Mouse (Mus musculus) embryonic fibroblast, embryonic 13.5 days (primary cell): ENCODE results near the gene Mllt6.

Experiments used
- CTCF ChIP-seq: IDR thresholded peaks from 2 replicates; pipeline ENCODE4 v1.5.1; 2011; ENCODE audit warnings: mild to moderate bottlenecking, control low read depth, low read length, moderate library complexity, borderline replicate concordance; ENCODE audit not compliant: insufficient read depth
- POLR2A ChIP-seq: IDR thresholded peaks from 2 replicates; pipeline ENCODE4 v1.6.1; 2011; ENCODE audit warnings: low read depth, mild to moderate bottlenecking, control low read depth, low read length, moderate library complexity

DNA sequence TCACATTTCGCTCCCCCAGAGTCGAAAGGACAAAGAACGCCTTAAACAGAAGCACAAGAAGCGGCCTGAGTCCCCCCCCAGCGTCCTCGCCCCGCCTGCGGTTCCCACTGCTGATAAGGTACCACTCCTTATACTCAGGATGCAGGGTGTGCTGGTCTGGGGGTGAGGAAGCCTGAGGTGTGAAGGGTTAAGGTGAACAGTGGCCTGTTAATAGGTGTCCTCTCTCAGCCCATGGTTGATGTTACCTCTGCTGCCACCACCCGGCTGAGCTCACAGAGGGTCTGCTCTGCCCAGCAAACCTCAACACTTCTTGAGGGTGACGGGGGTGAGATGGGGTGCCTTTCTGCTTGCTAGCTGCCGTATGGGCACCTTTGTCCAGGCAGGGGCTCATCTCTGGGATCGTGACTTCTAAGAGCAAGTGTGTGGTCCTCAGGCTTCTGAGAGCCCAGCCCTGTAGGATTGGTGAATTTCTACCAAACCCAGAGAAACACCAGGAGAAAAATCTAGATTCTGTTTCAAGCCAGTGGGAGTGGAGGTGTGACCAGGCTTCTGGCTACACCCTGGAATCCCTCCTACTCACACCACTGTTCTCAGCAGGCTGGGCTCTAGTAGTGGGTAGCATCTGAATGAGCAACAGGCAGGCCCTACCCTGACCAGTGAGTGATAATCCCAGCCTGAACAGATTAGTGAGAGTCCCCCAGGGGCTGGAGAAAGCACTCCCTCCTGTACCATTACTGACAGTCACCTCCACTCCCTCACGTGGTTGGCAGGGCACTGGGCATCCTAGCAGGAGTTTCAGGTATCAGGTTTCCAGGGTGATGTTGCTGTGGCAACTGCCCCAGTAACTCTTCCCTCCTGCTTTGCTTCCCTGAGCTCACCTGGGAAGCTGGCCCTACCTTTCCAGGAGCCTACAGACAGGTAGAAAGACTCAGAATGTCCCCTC lies 7.3 kb downstream of the Mllt6 start:
- no peak for TF ChIP-seq CTCF
- TF ChIP-seq POLR2A, result no peak
